Mouse (Mus musculus): Measurements from ENCODE around the gene Fkbpl. TPM values are rescaled to one million over a fixed set of nuclear protein-coding genes. Genes with fewer than 3 reads are reported as not detected.

The Fkbpl gene
- total and polyA plus RNA-seq, 2 experiments from 2014 or later, result 6.1 to 10.4 TPM

DNA sequence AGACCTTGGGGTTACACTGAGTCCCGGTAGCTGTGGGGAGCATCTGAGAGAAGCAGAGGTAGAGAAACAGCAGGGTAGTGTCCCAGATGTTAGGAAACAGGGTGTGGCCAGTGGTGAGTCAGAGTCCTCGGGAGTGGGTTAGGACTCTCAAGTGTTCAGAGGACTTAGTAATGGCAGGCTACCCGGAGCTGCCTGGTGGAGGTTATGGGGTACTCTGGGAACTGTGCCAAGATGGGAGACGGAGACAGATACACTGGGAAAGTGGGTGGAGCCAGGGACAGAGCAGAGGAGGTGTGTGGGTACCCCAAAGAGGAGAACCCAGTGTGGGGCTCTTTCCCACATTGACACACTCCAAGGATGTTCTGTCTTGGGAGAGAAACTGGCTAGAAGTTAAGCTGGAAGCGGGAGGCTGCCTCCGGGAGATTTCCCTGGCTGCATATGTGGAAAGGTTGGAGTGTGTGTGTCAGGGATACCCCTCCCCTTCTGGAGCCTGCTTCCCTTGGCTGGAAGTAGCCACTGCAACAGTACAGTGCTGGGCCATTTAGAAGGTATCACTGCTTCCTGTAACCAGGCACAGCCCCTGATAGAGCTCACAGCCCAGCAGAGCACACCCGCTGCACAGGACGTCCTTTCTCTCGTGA is 39.8 kb downstream of the Fkbpl start:
- no peak for DNase-seq (ENCODE audit: low spot score)
- peak; percentile 15; the same call in 1 of the 2 replicates for ATAC-seq
- peaks cover 12% of the 10 kb centered on the region; the same call in 1 of the 2 replicates for H3K4me1 ChIP-seq (ENCODE audit: insufficient read depth, low read length)
- H3K4me2 ChIP-seq (ENCODE audit: low read depth, low read length), result no peak overlapping the region
- H3K27me3 ChIP-seq (ENCODE audit: insufficient read depth, low read length), result no peaks in the 10 kb centered on the region
- H3K4me3 ChIP-seq (ENCODE audit: low read length), result no peak overlapping the region
- TF ChIP-seq CTCF (IDR thresholded peaks at IDR 0.05; ENCODE audit: low read depth), result no peak
- WGBS, result 62% methylated on average over 9 of the region's 9 CpGs
- H3K9me3 ChIP-seq (ENCODE audit: low read length), result no peaks in the 10 kb centered on the region
- H3K27ac ChIP-seq, result no peak overlapping the region
- no peak overlapping the region for H3K9ac ChIP-seq (replicated peaks; ENCODE audit: low read length)
- H3K36me3 ChIP-seq (ENCODE audit: insufficient read depth, low read length), result no peaks in the 10 kb centered on the region

DNA sequence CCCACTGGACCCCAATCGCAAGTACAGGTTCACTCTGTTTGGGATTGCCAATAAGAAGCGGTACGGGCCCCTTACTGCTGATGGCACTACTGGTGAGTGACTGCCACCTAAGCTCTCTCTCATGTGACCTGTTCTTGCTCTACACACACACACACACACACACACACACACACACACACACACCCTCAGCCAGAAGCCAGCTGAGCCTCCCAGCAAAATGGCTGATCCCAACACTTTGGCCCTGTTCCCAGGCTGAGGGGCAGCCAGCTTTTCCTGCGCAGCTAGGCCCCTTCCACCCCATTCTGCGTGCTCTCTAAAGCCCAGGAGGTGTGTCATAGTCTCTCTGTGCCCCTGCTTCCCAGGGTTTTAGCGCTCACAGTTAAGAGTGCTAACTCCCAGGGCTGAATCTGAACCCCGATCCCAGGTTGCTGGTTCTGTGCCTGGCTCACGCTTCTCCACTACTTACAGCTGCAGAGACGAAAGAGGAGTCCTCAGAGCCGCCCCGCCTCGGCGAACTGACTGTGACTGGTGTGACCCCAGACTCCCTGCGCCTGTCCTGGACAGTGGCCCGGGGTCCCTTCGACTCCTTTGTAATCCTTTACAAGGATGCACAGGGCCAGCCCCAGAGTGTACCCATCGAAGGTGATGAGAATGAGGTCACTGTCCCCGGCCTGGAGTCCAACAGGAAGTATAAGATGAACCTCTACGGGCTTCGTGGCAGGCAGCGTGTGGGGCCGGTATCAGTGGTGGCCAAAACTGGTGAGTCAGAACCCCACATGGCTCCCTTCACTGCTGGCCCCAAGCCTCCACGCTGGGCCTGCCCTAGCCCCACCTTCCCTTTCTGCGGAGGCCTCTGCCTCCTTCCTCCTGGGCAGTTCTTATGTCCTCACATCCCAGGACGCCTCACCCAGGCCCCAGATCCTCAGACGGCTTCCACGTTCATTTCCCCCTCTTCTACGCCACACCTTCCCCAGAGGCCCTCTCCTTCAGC is 40.9 kb downstream of the Fkbpl start:
- H3K4me1 ChIP-seq (ENCODE audit: insufficient read depth, low read length), result peaks cover 12% of the 10 kb centered on the region; the same call in 1 of the 2 replicates
- TF ChIP-seq CTCF (IDR thresholded peaks at IDR 0.05; ENCODE audit: low read depth), result no peak; the same call in 1 of the 2 replicates
- H3K27me3 ChIP-seq (ENCODE audit: insufficient read depth, low read length), result no peaks in the 10 kb centered on the region
- H3K9ac ChIP-seq (replicated peaks; ENCODE audit: low read length), result no peak overlapping the region
- no peaks in the 10 kb centered on the region for H3K36me3 ChIP-seq (ENCODE audit: insufficient read depth, low read length)
- no peaks in the 10 kb centered on the region for H3K9me3 ChIP-seq (ENCODE audit: low read length)
- H3K27ac ChIP-seq, result no peak overlapping the region
- ATAC-seq, result peak; percentile 64
- peak; percentile 87 for DNase-seq (ENCODE audit: low spot score)
- WGBS, result 72% methylated on average over 28 of the region's 28 CpGs
- no peak overlapping the region for H3K4me3 ChIP-seq (ENCODE audit: low read length)
- no peak overlapping the region for H3K4me2 ChIP-seq (ENCODE audit: low read depth, low read length)

DNA sequence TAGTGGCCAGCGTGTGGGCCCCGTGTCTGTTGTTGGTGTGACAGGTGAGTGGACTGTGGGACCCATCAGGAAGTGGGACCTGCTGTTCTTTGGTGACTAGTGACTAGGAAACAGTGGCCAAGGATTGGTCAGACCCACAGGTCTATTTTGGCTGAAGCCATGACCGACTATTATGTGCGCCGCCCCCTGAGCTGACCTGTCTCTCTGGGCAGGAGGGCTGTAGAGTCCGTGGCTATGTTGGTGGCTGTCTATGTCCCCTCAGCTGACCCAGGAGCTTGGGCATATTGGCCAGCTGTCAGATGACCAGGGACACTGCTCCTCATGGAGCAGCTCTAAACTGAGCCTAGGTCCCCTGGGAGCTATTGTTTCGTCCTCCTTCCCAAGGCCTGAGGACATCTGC is 44.3 kb downstream of the Fkbpl start:
- no peaks in the 10 kb centered on the region for H3K36me3 ChIP-seq (ENCODE audit: insufficient read depth, low read length)
- H3K4me2 ChIP-seq (ENCODE audit: low read depth, low read length), result no peak overlapping the region
- no peak overlapping the region for H3K9ac ChIP-seq (replicated peaks; ENCODE audit: low read length)
- H3K27ac ChIP-seq, result no peak overlapping the region
- H3K4me1 ChIP-seq (ENCODE audit: insufficient read depth, low read length), result peaks cover 14% of the 10 kb centered on the region; the same call in 1 of the 2 replicates
- no peaks in the 10 kb centered on the region for H3K9me3 ChIP-seq (ENCODE audit: low read length)
- ATAC-seq (no peak), DNase-seq (ENCODE audit: low spot score) (no peak)
- H3K4me3 ChIP-seq (ENCODE audit: low read length), result no peak overlapping the region
- no peaks in the 10 kb centered on the region for H3K27me3 ChIP-seq (ENCODE audit: insufficient read depth, low read length)
- WGBS, result 92% methylated on average over 7 of the region's 7 CpGs
- no peak for TF ChIP-seq CTCF (IDR thresholded peaks at IDR 0.05; ENCODE audit: low read depth)

DNA sequence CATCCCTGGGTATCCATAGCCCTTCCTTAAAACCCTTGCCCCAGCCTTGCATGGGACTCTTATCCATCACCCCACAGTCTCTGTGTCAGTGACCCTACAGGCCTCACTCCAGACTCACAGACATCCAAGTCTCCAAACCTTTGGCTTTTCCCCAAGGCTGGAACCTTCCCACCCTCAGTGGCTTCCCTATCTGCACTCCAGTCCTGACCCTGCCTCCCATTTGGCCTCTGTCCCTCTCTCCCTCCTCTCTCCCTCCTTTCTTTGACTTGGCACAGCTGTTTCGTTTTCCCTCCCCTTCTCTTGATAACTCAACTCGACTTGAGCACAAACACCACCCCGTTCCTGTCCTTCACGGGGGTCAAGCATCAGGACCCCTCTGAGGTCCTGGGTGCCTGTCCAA is 45.9 kb downstream of the Fkbpl start:
- peaks cover 7% of the 10 kb centered on the region; the same call in 1 of the 2 replicates for H3K4me1 ChIP-seq (ENCODE audit: insufficient read depth, low read length)
- ATAC-seq (no peak), DNase-seq (ENCODE audit: low spot score) (no peak)
- no peaks in the 10 kb centered on the region for H3K36me3 ChIP-seq (ENCODE audit: insufficient read depth, low read length)
- TF ChIP-seq CTCF (IDR thresholded peaks at IDR 0.05; ENCODE audit: low read depth), result no peak
- no peaks in the 10 kb centered on the region for H3K9me3 ChIP-seq (ENCODE audit: low read length)
- H3K4me2 ChIP-seq (ENCODE audit: low read depth, low read length), result no peak overlapping the region
- no peak overlapping the region for H3K4me3 ChIP-seq (ENCODE audit: low read length)
- no peak overlapping the region for H3K27ac ChIP-seq
- H3K27me3 ChIP-seq (ENCODE audit: insufficient read depth, low read length), result no peaks in the 10 kb centered on the region
- 60% methylated on average over 4 of the region's 4 CpGs for WGBS
- no peak overlapping the region for H3K9ac ChIP-seq (replicated peaks; ENCODE audit: low read length)

DNA sequence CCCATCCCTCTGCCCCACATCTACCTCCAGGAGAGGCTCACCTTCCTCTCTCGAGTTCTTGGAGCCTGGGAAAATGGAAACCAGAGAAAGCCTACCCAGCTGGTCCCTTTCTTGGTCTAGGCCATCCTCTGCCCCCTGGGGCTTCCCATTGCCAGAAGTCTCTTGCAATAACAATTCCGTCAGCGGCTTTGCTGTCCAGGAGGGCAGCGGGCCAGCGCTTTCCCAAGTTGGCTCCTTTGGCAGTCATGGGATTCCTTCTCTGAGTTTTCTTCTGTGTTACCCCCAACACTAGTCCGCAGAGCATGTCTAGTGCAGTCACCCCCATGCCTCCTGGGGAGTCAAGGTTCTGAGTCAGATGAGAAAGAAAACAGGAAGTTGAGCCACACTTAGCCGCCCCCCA is 48.3 kb downstream of the Fkbpl start:
- 53% methylated on average over 7 of the region's 7 CpGs for WGBS
- H3K36me3 ChIP-seq (ENCODE audit: insufficient read depth, low read length), result no peaks in the 10 kb centered on the region
- H3K27me3 ChIP-seq (ENCODE audit: insufficient read depth, low read length), result no peaks in the 10 kb centered on the region
- no peak for ATAC-seq
- no peak overlapping the region for H3K4me2 ChIP-seq (ENCODE audit: low read depth, low read length)
- TF ChIP-seq CTCF (IDR thresholded peaks at IDR 0.05; ENCODE audit: low read depth), result no peak
- DNase-seq (ENCODE audit: low spot score), result peak; percentile 24
- no peak overlapping the region for H3K9ac ChIP-seq (replicated peaks; ENCODE audit: low read length)
- no peaks in the 10 kb centered on the region for H3K9me3 ChIP-seq (ENCODE audit: low read length)
- no peak overlapping the region for H3K4me3 ChIP-seq (ENCODE audit: low read length)
- 0 out of 2 replicates have a peak, but pooled peaks cover 2% of the 10 kb centered on the region for H3K4me1 ChIP-seq (ENCODE audit: insufficient read depth, low read length)
- H3K27ac ChIP-seq, result no peak overlapping the region

Other genes with a start within 250 kb of the Fkbpl start
- 5.2 and 6.8 TPM in 2 replicates for gene BC051142, start 245.9 kb upstream of the Fkbpl start, total RNA-seq (2014; rRNA removed)
- gene BC051142, start 245.9 kb upstream of the Fkbpl start, polyA plus RNA-seq (2015; fragmentation: Nextera tagmentation; extraction: Ambion mirVana), result 4.4 and 5.0 TPM in 2 replicates
- gene Btnl4, start 167.4 kb upstream of the Fkbpl start, total RNA-seq (2014; rRNA removed), result not detected in 2 replicates
- not detected in 2 replicates for gene Btnl4, start 167.4 kb upstream of the Fkbpl start, polyA plus RNA-seq (2015; fragmentation: Nextera tagmentation; extraction: Ambion mirVana)
- not detected in 2 replicates for gene Btnl6, start 127.4 kb upstream of the Fkbpl start, total RNA-seq (2014; rRNA removed)
- gene Btnl6, start 127.4 kb upstream of the Fkbpl start, polyA plus RNA-seq (2015; fragmentation: Nextera tagmentation; extraction: Ambion mirVana), result 0.09 TPM in 1 of 2 replicates, not detected in the other
- gene Notch4, start 80.5 kb upstream of the Fkbpl start, total RNA-seq (2014; rRNA removed), result 6.0 and 11.4 TPM in 2 replicates
- 5.2 and 6.1 TPM in 2 replicates for gene Notch4, start 80.5 kb upstream of the Fkbpl start, polyA plus RNA-seq (2015; fragmentation: Nextera tagmentation; extraction: Ambion mirVana)
- 3.4 and 4.8 TPM in 2 replicates for gene Gpsm3, start 55.0 kb upstream of the Fkbpl start, total RNA-seq (2014; rRNA removed)
- 4.8 and 5.4 TPM in 2 replicates for gene Gpsm3, start 55.0 kb upstream of the Fkbpl start, polyA plus RNA-seq (2015; fragmentation: Nextera tagmentation; extraction: Ambion mirVana)
- 63.1 and 67.1 TPM in 2 replicates for gene Pbx2, start 53.5 kb upstream of the Fkbpl start, total RNA-seq (2014; rRNA removed)
- gene Pbx2, start 53.5 kb upstream of the Fkbpl start, polyA plus RNA-seq (2015; fragmentation: Nextera tagmentation; extraction: Ambion mirVana), result 6.2 and 7.5 TPM in 2 replicates
- 1.8 and 2.0 TPM in 2 replicates for gene Ager, start 46.9 kb upstream of the Fkbpl start, total RNA-seq (2014; rRNA removed)
- 1.7 and 2.5 TPM in 2 replicates for gene Ager, start 46.9 kb upstream of the Fkbpl start, polyA plus RNA-seq (2015; fragmentation: Nextera tagmentation; extraction: Ambion mirVana)
- gene Rnf5, start 41.1 kb upstream of the Fkbpl start, total RNA-seq (2014; rRNA removed), result 61.9 and 65.3 TPM in 2 replicates
- gene Rnf5, start 41.1 kb upstream of the Fkbpl start, polyA plus RNA-seq (2015; fragmentation: Nextera tagmentation; extraction: Ambion mirVana), result 223 and 233 TPM in 2 replicates
- gene Agpat1, start 40.5 kb upstream of the Fkbpl start, total RNA-seq (2014; rRNA removed), result 306 and 322 TPM in 2 replicates
- gene Agpat1, start 40.5 kb upstream of the Fkbpl start, polyA plus RNA-seq (2015; fragmentation: Nextera tagmentation; extraction: Ambion mirVana), result 97.7 and 98.4 TPM in 2 replicates
- gene Egfl8, start 28.8 kb upstream of the Fkbpl start, total RNA-seq (2014; rRNA removed), result 3.5 and 5.9 TPM in 2 replicates
- 6.5 and 7.4 TPM in 2 replicates for gene Egfl8, start 28.8 kb upstream of the Fkbpl start, polyA plus RNA-seq (2015; fragmentation: Nextera tagmentation; extraction: Ambion mirVana)
- gene Ppt2, start 16.3 kb upstream of the Fkbpl start, total RNA-seq (2014; rRNA removed), result 33.6 and 42.3 TPM in 2 replicates
- 17.9 and 20.0 TPM in 2 replicates for gene Ppt2, start 16.3 kb upstream of the Fkbpl start, polyA plus RNA-seq (2015; fragmentation: Nextera tagmentation; extraction: Ambion mirVana)
- gene Prrt1, start 15.2 kb upstream of the Fkbpl start, total RNA-seq (2014; rRNA removed), result 7.5 and 8.1 TPM in 2 replicates
- gene Prrt1, start 15.2 kb upstream of the Fkbpl start, polyA plus RNA-seq (2015; fragmentation: Nextera tagmentation; extraction: Ambion mirVana), result 7.3 and 7.9 TPM in 2 replicates
- 53.6 and 70.6 TPM in 2 replicates for gene Atf6b, start 2.4 kb downstream of the Fkbpl start, total RNA-seq (2014; rRNA removed)
- 74.2 and 78.2 TPM in 2 replicates for gene Atf6b, start 2.4 kb downstream of the Fkbpl start, polyA plus RNA-seq (2015; fragmentation: Nextera tagmentation; extraction: Ambion mirVana)
- 3.1 and 4.0 TPM in 2 replicates for gene Tnxb, start 25.8 kb downstream of the Fkbpl start, total RNA-seq (2014; rRNA removed)
- gene Tnxb, start 25.8 kb downstream of the Fkbpl start, polyA plus RNA-seq (2015; fragmentation: Nextera tagmentation; extraction: Ambion mirVana), result 0.16 and 0.28 TPM in 2 replicates
- 1.0 and 1.9 TPM in 2 replicates for gene C4b, start 99.1 kb downstream of the Fkbpl start, total RNA-seq (2014; rRNA removed)
- 0.86 and 1.1 TPM in 2 replicates for gene C4b, start 99.1 kb downstream of the Fkbpl start, polyA plus RNA-seq (2015; fragmentation: Nextera tagmentation; extraction: Ambion mirVana)
- gene Cyp21a1, start 159.8 kb downstream of the Fkbpl start, total RNA-seq (2014; rRNA removed), result not detected in 2 replicates
- gene Cyp21a1, start 159.8 kb downstream of the Fkbpl start, polyA plus RNA-seq (2015; fragmentation: Nextera tagmentation; extraction: Ambion mirVana), result not detected in 2 replicates
- 17.5 and 29.6 TPM in 2 replicates for gene Stk19, start 192.2 kb downstream of the Fkbpl start, total RNA-seq (2014; rRNA removed)
- gene Stk19, start 192.2 kb downstream of the Fkbpl start, polyA plus RNA-seq (2015; fragmentation: Nextera tagmentation; extraction: Ambion mirVana), result 45.5 and 46.5 TPM in 2 replicates
- gene Dxo, start 192.3 kb downstream of the Fkbpl start, total RNA-seq (2014; rRNA removed), result 36.4 and 48.9 TPM in 2 replicates
- gene Dxo, start 192.3 kb downstream of the Fkbpl start, polyA plus RNA-seq (2015; fragmentation: Nextera tagmentation; extraction: Ambion mirVana), result 47.6 and 53.8 TPM in 2 replicates
- gene Skiv2l, start 205.4 kb downstream of the Fkbpl start, total RNA-seq (2014; rRNA removed), result 98.1 and 100 TPM in 2 replicates
- 43.8 and 44.5 TPM in 2 replicates for gene Skiv2l, start 205.4 kb downstream of the Fkbpl start, polyA plus RNA-seq (2015; fragmentation: Nextera tagmentation; extraction: Ambion mirVana)
- gene Nelfe, start 205.6 kb downstream of the Fkbpl start, total RNA-seq (2014; rRNA removed), result 27.6 and 32.9 TPM in 2 replicates
- gene Nelfe, start 205.6 kb downstream of the Fkbpl start, polyA plus RNA-seq (2015; fragmentation: Nextera tagmentation; extraction: Ambion mirVana), result 63.5 and 71.9 TPM in 2 replicates
- gene Cfb, start 217.8 kb downstream of the Fkbpl start, total RNA-seq (2014; rRNA removed), result 0.07 and 0.26 TPM in 2 replicates
- 1.0 and 1.3 TPM in 2 replicates for gene Cfb, start 217.8 kb downstream of the Fkbpl start, polyA plus RNA-seq (2015; fragmentation: Nextera tagmentation; extraction: Ambion mirVana)
- 20.7 and 31.1 TPM in 2 replicates for gene Zbtb12, start 234.7 kb downstream of the Fkbpl start, total RNA-seq (2014; rRNA removed)
- gene Zbtb12, start 234.7 kb downstream of the Fkbpl start, polyA plus RNA-seq (2015; fragmentation: Nextera tagmentation; extraction: Ambion mirVana), result 5.1 and 6.5 TPM in 2 replicates
- not detected in 2 replicates for gene Gm20547, start 237.3 kb downstream of the Fkbpl start, total RNA-seq (2014; rRNA removed)
- gene Gm20547, start 237.3 kb downstream of the Fkbpl start, polyA plus RNA-seq (2015; fragmentation: Nextera tagmentation; extraction: Ambion mirVana), result not detected in 2 replicates

Measured in hindbrain, postnatal 0 days (tissue).